Mouse (Mus musculus) ES-E14 (cell line): Measurements from ENCODE around the gene Arhgef11. TPM values are rescaled to one million over a fixed set of nuclear protein-coding genes. Genes with fewer than 3 reads are reported as not detected.

Experiments
- DNase-seq: peaks from one replicate; pipeline ENCODE4 v3.0.0-alpha.2; 2013; ENCODE audit warnings: low read depth, low spot score
- H3K27ac ChIP-seq: 2 replicates; pipeline ENCODE4 v1.5.1; 2012; ENCODE audit warnings: low read depth, mild to moderate bottlenecking, low read length, moderate library complexity, mixed read lengths; ENCODE audit not compliant: poor library complexity, insufficient read depth, severe bottlenecking
- H3K36me3 ChIP-seq: 2 replicates; pipeline ENCODE4 v1.6.1; 2012; ENCODE audit warnings: mild to moderate bottlenecking, low read length, moderate library complexity, mixed read lengths; ENCODE audit not compliant: control insufficient read depth, poor library complexity, insufficient read depth, severe bottlenecking
- H3K4me1 ChIP-seq, 2 experiments: fragments of 150-350 bp in 1 of 2; sonication (generic) in 1 of 2; 2 replicates each; pipeline ENCODE4 v1.6.1; 2012; ENCODE audit warnings: low read length in 2 of 2, mild to moderate bottlenecking in 1 of 2, mixed read lengths in 1 of 2; ENCODE audit not compliant: control insufficient read depth in 2 of 2, insufficient read depth in 2 of 2, poor library complexity in 1 of 2
- H3K4me3 ChIP-seq, 2 experiments: fragments of 150-350 bp in 1 of 2; sonication (generic) in 1 of 2; 2 replicates each; pipeline ENCODE4 v1.5.1; 2012; ENCODE audit warnings: low read length in 2 of 2, low read depth in 1 of 2, mild to moderate bottlenecking in 1 of 2, mixed read lengths in 1 of 2; ENCODE audit not compliant: insufficient read depth in 1 of 2, poor library complexity in 1 of 2, severe bottlenecking in 1 of 2
- H3K9ac ChIP-seq: 2 replicates; pipeline ENCODE4 v1.6.1; 2012; ENCODE audit warnings: low read depth, mild to moderate bottlenecking, low read length, mixed read lengths; ENCODE audit not compliant: poor library complexity, insufficient read depth, severe bottlenecking
- H3K9me3 ChIP-seq: fragments of 150-350 bp; sonication (generic); 2 replicates; pipeline ENCODE4 v1.6.1; 2012; ENCODE audit warnings: low read depth, mild to moderate bottlenecking, low read length; ENCODE audit not compliant: control insufficient read depth, insufficient read depth
- CHD2 ChIP-seq: IDR thresholded peaks from 2 replicates; pipeline ENCODE4 v1.6.1; 2014; ENCODE audit warnings: mild to moderate bottlenecking, low read depth, low read length, inconsistent platforms
- HCFC1 ChIP-seq: IDR thresholded peaks from 2 replicates; pipeline ENCODE4 v1.6.1; 2012; ENCODE audit warnings: low read length, inconsistent platforms, borderline replicate concordance; ENCODE audit not compliant: insufficient read depth
- MAFK ChIP-seq: IDR thresholded peaks from 2 replicates; pipeline ENCODE4 v1.6.1; 2014; ENCODE audit warnings: mild to moderate bottlenecking, low read depth, low read length, inconsistent platforms; ENCODE audit not compliant: insufficient read depth
- ZC3H11A ChIP-seq: IDR thresholded peaks from 2 replicates; pipeline ENCODE4 v1.6.1; 2012; ENCODE audit warnings: low read depth, mild to moderate bottlenecking, inconsistent platforms, low read length, borderline replicate concordance
- ZNF384 ChIP-seq: IDR thresholded peaks from 2 replicates; pipeline ENCODE4 v1.6.1; 2012; ENCODE audit warnings: low read depth, low read length, inconsistent platforms
- in situ Hi-C, 2 experiments: fragments of 600-800 bp; cut with MboI; formaldehyde crosslinking; loops; one replicate each; pipeline ENCODE4 v1.15.1; 2025; ENCODE audit warnings: low sequenced_read_pairs in 2 of 2, inconsistent platforms in 1 of 2; ENCODE audit not compliant: unreplicated experiment in 2 of 2
- total RNA-seq: library from RNA; depleted of rRNA; stranded (reverse); fragments of 300-350 nt; gene quantifications from 2 replicates; pipeline ENCODE4 v1.2.3, GENCODE M21; 2012

The Arhgef11 gene
- total RNA-seq, 1 experiment = 14.1 TPM

DNA sequence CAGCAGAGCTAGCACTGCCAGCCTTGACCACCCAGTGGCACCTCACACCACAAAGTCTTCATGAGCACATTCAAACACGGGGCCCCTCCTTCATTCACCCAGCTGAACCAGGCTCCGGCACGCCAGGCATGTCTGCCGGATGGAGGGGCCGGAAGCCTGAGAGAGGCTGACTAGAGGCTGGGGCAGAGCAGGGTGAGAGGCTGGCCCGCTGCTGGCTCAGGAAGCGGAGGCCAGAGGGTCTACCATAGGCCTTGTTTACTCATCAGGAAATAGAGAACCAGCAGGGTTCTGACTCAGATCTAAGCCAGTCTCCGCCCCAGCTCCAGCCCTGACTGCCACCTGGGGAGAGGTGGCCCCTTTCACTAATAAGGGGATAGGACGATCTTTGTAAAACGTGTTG is 147.7 kb downstream of the Arhgef11 start:
- no peaks in the 10 kb centered on the region for H3K36me3 ChIP-seq
- H3K4me1 ChIP-seq = peaks cover 0 to 22% of the 10 kb centered on the region in 2 experiments; a peak in 1 of 4 replicates
- no peak overlapping the region for H3K9ac ChIP-seq
- no peak for TF ChIP-seq HCFC1
- no peak for TF ChIP-seq ZC3H11A
- TF ChIP-seq MAFK = no peak
- no peak for TF ChIP-seq ZNF384
- TF ChIP-seq CHD2 = no peak
- no peaks in the 10 kb centered on the region for H3K9me3 ChIP-seq
- H3K4me3 ChIP-seq = no peak overlapping the region
- no peak for DNase-seq
- H3K27ac ChIP-seq = no peak overlapping the region
- in situ Hi-C loops = no loop called here

- Histone ChIP-seq H3K4me3 (no peak overlapping the region), H3K9ac (no peak overlapping the region), H3K9me3 (no peaks in the 10 kb centered on the region), H3K36me3 (no peaks in the 10 kb centered on the region), H3K27ac (no peak overlapping the region), H3K4me1 (peaks cover 0 to 22% of the 10 kb centered on the region in 2 experiments; a peak in 1 of 4 replicates)
- no peak for TF ChIP-seq MAFK
- DNase-seq = no peak
- in situ Hi-C loops = no loop called here
Observed at GRCm38 (mm10) chr3:87765631-87766283, 148.4 kb downstream of the Arhgef11 start.

DNA sequence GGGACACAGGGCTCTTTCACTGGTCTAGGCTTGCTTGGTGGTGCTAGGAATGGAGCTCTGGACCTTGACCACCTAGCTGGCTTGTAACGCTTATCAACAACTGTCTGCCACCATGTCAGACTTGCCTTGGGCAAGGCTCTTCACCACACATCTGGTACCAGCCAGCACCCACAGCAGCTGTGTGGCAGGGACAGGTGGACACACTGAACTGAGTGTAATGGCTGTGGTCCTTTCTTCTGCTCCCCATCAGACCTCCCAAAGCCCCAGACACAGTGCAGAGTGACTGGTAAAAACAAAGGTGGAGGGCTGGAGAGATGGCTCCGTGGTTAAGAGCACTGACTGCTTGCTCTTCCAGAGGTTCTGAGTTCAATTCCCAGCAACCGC is 148.9 kb downstream of the Arhgef11 start:
- DNase-seq = no peak

DNA sequence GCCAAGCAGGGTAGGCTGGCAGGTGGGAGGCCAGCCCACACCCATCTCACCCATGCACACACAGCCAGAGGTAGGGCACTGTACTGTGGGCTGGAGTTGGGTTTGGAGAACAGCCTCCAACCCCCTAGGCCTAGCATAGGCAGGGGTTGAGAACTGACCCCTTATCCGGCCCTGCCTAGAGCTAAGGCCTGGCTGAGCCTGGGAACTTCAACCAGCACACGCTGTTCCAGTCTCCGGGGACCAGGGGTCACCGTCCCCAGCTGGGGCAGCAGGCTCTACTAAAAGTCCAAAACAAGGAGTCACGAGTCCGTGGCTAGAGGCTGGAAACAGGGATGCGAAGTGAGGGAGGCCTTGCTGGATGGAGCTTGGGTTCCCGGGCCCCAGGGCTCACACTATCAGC is 150.4 kb downstream of the Arhgef11 start:
- H3K9ac ChIP-seq = no peak overlapping the region

More for the DNA sequence above, 148.9 kb downstream of the Arhgef11 start:
- Histone ChIP-seq H3K4me3 (no peak overlapping the region), H3K27ac (no peak overlapping the region), H3K36me3 (no peaks in the 10 kb centered on the region), H3K4me1 (peaks cover 0 to 22% of the 10 kb centered on the region in 2 experiments; a peak in 1 of 4 replicates), H3K9ac (no peak overlapping the region), H3K9me3 (no peaks in the 10 kb centered on the region)
- TF ChIP-seq HCFC1 = no peak
- in situ Hi-C loops = no loop called here

DNA sequence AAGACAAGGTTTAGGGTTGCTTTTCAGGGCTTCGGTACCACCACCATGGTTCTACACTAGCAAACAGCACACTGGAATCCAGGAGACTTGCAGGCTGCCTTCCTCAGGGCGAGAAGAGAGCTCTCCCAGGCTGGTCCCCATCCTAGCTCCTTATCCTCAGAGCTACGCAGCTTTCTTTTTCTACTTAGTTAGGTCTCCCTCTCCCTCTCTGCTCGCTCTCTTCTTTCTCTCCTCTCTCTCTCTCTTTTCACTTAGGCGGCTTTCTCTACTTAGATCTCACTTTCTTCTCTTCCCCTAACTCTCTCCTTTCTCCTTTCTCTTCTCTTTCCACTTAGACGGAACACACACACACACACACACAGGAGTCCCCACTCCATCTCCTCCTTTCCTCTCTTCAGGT is 151.1 kb downstream of the Arhgef11 start:
- DNase-seq = no peak
- Histone ChIP-seq H3K9me3 (no peaks in the 10 kb centered on the region), H3K4me1 (peaks cover 0 to 12% of the 10 kb centered on the region in 2 experiments; a peak in 1 of 4 replicates), H3K9ac (peak overlapping the region; percentile 25), H3K27ac (no peak overlapping the region), H3K36me3 (no peaks in the 10 kb centered on the region), H3K4me3 (peak overlapping the region; percentile 55 to 70)
- in situ Hi-C loops = no loop called here
- TF ChIP-seq MAFK = no peak
- no peak for TF ChIP-seq CHD2
- no peak for TF ChIP-seq ZNF384
- TF ChIP-seq ZC3H11A = no peak
- TF ChIP-seq HCFC1 = no peak

More for the DNA sequence above, 150.4 kb downstream of the Arhgef11 start:
- H3K4me1 ChIP-seq = peaks cover 0 to 15% of the 10 kb centered on the region in 2 experiments; a peak in 1 of 4 replicates
- H3K27ac ChIP-seq = no peak overlapping the region
- in situ Hi-C loops = no loop called here
- no peaks in the 10 kb centered on the region for H3K9me3 ChIP-seq
- TF ChIP-seq MAFK = no peak
- TF ChIP-seq ZC3H11A = no peak
- no peak for TF ChIP-seq HCFC1
- TF ChIP-seq ZNF384 = no peak
- no peak for TF ChIP-seq CHD2
- no peaks in the 10 kb centered on the region for H3K36me3 ChIP-seq
- DNase-seq = no peak
- H3K4me3 ChIP-seq = no peak overlapping the region
